Mouse (Mus musculus): ENCODE data around the gene Cat. TPM values are rescaled to one million over a fixed set of nuclear protein-coding genes. Genes with fewer than 3 reads are reported as not detected.
A peak's percentile ranks its signal among the peaks of the same experiment; 100 is the strongest.

The Cat gene
- total RNA-seq, 2 experiments from 2014 or later = 371 to 498 TPM

DNA sequence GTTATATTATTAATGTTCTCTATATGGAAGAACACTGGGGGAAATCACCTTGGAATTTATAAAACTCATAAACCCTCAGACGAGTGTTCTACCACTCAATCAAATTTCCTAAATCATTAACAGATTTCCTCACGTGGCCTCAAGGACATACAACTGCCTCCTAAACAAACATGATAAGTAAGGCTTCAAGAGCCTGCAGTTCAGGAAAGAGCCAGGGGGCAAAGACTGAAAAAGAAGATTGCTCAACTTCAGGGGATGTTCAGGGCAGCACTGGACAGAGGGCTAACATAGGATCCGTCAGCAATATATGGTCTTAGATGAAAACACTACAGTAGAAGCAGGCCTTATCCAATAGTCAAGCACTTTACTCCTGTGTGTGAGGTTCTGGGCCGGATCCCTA, 7.5 kb downstream of the Cat start:
- no peak for DNase-seq

DNA sequence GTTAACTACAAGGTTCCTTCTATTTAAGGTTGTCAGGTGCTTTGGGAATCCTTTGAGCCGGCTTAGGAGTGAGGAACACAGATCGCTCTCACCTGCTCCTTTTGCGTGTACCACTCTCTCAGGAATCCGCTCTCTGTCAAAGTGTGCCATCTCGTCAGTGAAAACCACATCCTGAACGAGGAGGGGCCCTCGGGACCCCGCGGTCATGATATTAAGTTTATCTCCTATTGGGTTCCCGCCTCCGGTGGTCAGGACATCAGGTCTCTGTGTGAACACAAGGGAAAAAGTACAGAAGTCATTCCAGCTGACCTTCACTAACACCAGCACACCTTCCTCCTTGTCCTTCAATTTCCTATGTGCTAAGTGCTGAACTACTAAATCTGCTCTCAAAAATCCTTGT, 8.3 kb downstream of the Cat start:
- no peak for DNase-seq

DNA sequence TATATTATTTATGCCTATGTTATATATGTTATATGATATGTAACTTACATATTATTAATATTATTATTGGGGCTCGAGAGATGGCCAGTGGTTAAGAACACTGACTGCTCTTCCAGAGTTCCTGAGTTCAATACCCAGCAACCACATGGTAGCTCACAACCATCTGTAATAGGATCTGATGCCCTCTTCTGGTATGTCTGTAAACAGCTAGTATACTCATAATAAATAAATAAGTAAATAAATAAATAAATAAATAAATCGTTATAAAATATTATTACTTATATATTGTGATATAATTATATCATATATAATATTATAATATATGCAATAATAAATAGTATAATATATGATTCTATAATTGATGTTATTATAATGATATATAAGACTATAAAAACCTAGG, 8.8 kb downstream of the Cat start:
- no peak for DNase-seq

DNA sequence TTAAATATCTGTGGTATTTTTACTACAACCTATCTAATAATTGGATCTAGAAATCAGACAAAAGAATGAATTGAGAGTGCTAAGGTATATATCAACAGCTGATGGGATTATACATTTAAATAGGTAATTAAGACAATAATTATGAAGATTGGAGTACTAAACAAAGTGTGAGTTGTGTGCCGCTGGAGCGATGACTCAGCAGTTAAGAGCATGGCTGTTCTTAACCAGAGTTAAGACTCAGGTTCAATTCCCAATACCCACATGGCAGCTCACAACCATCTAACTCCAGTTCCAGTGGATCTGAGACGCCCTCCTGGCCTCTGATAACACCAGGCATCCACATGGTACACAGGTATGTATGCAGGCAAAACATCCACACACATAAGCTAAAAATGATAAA, 11.6 kb downstream of the Cat start:
- no peak for DNase-seq

DNA sequence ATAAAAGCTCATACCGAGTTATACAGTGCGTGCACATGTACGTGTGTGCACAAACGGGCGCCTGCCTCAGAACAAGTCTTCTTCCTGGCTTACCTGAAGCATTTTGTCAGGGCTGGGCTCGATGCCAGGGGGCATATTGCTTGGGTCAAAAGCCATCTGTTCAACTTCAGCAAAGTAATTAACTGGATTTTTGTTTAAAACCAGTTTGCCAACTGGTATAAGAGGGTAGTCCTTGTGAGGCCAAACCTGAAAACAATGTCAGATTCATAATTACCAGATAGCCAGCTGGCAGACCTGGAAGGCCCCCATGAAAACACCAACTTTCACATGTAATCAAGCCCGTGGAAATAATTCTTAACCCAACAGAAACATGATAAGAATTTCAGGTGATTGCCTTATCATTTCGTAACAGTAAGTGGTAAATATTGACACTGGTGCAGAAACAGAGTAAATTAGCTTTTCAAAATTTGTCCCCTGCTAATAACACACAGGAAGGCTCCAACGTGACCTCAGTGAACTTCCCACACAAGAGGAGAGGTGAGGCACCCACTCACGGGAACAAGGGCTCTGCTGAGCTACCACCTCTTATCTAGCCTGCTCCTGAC, 17.9 kb downstream of the Cat start:
- no peak for DNase-seq

DNA sequence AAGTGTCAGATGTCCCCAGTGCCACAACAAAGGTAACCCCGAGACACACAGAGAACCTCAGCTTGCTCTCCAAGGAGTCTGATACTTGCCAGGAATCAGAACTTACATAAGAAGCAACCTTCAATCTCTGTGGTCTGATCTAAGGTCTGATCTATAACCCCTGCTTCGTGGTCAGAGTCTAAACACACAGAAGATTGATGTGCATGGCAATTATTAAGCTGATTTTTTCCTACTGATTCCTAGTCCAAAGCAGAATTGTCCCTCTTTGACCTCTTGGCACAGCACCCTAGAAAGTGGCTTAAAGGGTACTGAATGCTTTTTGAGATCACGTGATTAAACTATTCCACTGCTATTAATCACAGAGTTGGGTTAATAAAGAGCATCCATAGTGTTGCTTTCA, 18.7 kb downstream of the Cat start:
- DNase-seq = no peak

DNA sequence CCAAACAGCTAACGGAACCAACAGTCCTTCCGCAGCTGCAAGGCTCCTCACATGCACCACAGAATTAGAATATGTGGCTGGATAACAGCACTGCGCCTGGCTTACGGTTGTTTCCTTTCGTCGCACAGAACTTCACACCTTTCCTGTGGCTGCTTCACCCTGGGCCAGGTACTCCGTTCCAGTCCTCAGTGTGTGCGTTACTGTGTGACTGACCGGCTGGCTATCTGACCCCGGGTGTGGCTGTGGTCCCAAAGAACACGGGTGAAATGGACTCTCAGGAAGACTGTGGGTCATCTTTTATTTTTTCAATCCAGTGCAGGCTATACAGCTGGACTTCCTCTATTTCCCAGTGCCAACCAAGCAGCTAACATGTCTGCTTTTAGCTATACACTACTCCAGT, 19.5 kb downstream of the Cat start:
- no peak for DNase-seq

DNA sequence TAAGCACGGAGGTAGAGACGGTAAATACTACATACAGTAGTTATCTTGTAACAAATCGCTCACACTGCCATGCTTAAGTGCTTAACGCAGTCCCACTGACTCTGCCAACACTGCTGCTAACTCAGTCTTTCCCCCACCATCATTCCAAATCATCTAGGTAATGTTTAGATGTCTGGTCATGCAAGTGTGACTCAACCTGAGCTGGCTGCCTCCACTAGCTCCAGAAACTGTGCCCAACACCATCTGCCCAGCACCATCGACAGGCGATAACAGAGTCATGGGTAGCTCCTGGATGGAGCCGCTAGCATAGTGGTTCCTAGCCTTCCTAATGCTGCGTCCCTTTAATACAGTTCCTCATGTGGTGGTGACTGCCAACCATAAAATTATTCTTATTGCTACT, 20.4 kb downstream of the Cat start:
- DNase-seq = no peak

DNA sequence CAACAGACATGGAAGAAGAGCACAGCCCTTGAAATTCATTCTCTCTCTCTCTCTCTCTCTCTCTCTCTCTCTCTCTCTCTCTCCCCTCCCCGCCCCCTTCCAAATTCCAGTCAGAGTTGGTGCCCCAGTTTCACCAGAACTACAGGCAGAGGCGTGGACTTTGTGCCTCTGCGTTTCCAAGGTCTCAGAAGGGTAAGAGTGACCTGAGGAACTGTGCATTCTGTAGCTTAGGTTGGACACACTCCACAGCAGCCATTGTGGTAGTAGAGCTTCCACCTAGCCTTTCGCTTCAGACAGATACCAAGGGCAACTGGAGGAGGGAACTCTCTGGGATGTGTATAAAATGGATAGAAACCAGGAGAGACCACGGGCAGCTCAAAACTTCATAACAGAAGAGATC, 22.2 kb downstream of the Cat start:
- no peak for DNase-seq

DNA sequence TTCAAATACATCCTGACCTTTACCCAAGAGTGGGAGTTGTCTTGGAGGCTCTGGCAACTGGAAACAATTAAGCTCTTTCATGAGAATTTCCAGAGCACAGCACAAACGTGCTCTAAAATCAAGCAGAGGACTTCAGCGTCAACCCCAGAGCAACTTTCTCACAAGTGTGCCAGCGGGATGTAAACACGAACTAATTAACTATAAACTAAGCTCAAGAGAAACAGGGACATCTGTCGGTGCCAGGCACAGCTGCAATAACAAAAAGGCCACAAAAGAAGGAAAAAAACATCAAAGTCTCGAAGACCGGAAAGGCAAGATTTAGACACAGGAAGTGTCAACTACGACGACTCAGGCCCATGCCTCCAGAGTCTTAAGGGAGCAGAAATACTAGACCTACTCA, 23.2 kb downstream of the Cat start:
- DNase-seq = no peak

DNA sequence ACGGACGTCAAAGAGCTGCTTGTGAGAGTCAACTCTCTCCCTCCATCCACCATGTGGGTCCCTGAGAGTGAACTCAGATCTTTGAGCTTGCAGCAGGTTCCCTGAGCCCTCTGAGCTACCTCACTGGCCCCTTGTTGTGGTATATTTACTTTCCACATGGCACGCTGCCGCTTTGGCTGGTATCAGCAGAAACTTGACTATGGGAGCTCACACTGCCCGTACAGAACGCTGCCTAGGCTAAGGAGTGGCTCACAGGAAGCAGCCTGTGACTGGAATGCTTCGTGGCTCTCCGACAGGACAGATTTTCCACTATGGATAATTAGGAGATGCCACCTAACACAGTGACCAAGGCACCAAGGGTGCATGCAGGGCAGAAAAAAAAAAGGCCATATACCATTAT, 23.8 kb downstream of the Cat start:
- DNase-seq = no peak

DNA sequence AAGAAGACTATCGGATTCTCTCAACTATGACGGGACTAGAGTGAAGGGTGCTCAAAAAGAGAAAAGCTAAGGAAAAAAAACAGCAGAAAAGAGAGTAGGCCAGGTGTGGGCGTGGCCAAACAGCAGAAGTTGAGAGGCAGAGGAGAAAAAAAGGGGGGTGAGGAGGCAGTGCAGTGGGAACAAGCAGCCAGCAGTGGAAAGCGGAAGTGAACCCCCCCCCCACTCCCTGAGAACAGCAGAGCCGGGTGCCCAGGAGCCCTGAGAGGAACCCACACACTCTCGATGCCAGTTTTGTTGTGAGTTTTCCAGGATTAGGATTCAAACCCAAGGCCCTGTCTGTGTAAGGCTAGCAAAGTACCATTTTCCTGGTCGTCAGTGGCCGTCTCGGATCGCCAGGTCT, 25.9 kb downstream of the Cat start:
- no peak for DNase-seq

DNA sequence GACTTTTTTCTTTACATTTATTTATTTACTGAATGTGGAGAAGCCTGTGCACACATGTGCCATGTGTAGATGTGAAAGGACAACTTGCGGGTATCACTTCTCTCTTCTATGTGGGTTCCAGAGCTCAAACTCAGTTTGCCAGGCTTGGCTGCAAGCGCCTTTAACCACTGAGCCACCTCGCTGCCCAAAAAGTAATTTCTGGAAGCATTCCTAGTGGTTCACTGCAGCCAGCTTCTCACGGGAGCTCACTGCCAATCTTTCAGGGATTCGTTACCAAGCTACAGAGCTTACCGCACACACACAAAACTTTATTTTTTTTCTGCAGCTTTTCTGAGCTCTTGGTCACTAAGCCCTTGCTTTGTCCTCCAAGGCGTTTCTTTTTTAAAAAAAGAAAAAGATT, 27.3 kb downstream of the Cat start:
- peak; percentile 43 for DNase-seq

DNA sequence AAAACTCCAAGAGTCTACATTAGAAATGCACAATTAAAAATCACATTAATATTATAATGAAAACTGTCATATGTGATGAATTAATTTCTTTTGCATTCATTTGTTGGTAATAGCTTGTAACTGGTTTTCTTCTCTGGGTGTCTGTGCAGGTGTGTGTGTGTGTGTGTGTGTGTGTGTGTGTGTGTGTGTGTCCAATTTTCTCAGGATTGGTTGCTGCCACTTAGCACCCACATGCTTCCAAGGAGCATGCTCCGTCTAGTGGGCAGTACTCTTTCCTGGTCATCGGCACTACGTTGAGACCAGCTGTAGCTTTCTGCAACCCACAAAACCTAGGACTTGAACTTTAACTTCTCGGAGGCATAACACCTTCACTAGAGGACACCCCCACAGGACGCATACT, 27.9 kb downstream of the Cat start:
- DNase-seq = no peak

DNA sequence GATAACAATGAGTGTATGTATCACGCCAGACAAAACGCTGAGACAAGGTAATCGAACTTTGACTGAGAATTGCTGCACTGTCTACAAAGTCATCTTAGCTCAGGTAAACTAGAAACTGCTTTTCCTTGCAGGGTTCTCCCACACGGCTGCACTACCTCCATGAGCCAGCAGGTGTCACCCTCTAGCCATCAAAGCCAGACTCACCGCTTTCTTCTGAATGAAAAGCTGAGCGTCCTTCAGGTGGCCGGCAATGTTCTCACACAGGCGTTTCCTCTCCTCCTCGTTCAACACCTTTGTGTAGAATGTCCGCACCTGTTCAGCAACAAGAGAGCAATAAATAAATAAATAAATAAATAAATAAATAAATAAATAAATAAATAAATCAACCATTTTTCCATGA, 28.3 kb downstream of the Cat start:
- DNase-seq = peak; percentile 88

DNA sequence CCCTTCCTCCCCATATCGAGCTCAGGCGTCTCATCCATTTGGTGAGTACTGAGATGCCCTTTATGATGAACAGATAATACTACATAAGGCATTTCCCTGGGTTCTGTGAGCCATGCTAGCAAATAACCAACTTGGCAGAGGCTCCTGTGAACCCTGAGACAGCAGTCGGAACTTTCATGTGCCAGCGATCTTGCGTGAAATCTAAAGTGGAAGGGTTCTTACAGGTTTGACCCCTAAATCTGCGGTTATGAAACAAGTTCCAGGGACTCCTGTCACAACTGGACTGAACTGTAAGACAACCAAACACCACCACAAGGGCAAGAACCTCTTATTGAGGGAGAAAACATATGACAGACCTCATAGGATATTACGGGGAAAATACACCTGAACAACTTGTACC, 29.2 kb downstream of the Cat start:
- no peak for DNase-seq

DNA sequence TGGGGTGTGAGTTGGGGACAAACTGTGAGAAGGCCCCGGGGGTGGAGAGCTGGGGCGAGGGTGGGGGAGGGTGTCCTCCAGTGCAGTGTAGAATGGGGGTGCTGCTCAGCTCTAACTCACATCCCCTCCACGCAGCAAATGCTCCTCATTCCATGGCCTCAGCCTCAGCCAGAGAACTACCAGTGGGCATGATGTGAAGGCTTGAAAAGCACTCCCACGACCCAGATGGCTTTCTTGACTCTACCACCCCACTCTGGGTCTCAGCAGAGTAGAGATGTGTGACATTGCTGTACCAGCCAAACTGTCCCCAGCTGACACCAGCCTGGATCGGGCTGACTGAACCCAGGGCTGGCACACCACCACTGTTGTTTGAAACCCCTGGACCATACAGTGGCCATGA, 32.4 kb downstream of the Cat start:
- no peak for DNase-seq

DNA sequence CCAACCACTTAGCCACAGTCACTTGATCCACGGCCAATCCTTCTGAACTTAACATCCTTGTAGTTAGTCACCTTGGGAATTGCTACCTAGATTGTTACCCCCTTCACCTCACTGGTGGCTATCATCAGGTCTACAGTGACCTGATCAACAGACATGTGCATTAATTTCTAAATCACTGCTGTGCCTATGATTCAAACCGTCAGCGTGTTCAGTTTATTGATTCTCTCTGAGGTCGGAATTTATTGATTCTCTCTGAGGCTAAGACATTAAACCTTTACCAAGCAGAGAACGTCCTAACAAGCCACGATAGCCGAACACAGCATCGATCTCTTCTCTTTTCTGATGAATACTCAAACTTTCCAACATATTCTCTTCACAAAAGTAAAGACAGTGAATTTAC, 34.7 kb downstream of the Cat start:
- no peak for DNase-seq

DNA sequence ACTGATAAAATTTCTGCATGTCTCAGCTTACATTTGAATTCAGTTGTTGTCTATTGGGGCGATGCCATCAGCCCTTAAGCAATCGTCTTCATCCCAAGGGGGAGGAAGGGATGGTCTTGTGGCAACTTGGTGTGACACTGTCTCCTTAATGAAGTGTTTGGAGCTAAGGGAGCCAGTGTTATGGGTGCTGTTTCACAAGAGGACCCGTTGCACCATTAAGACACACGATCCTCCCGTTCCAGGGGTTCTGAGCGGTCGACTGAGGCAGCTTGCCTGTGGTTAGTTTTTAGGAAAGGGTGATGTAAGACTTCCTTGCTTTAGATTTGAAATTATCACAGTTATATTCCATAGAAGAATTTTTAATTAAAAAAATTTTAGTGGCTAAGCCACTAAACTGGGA, 35.1 kb downstream of the Cat start:
- no peak for DNase-seq

DNA sequence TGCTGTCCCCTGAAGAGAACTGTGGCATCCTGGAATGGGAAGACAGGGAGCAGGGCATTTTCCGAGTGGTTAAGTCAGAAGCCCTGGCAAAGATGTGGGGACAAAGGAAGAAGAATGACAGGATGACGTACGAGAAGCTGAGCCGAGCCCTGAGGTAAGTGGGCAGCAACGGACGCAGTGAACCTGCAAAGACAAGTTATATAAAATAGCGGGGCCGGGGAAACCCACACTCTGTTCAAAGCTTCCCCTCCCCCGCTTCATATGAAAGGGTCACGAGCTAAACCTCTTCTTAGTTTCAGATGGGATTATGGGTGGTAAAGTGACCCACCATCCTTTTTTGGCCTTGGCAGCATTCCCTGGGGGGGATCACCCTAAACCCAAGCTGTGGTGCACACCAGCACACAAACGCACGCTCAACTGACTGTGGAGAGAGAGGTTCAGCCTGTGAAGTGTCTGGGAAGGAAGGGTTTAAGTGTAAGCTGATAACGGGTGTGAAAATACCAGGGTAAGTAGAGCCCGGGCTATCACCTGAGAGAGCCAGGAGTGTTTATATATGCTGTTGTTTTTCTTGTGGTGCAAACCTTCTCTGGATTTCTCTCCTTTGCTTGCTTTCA, 35.9 kb downstream of the Cat start:
- no peak for DNase-seq

DNA sequence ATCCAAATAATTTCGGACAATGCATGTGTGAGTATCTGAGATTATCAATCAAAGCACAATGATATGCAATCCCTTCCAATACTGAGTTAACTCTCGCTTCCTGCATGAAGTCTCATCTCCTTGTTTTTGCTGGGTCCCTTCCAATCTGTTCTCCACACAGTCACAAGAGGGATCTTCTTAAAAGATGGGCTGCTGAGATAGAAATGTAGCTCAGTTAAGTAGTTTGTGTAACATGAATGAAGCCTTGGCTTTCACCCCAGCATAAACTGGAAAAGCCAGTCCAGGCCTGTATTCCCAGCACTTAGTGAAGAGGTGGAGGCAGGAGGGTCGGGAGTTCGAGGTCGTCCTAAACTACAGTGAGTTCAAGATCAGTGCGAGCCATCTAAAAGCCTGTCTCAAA, 38.6 kb downstream of the Cat start:
- DNase-seq = no peak

DNA sequence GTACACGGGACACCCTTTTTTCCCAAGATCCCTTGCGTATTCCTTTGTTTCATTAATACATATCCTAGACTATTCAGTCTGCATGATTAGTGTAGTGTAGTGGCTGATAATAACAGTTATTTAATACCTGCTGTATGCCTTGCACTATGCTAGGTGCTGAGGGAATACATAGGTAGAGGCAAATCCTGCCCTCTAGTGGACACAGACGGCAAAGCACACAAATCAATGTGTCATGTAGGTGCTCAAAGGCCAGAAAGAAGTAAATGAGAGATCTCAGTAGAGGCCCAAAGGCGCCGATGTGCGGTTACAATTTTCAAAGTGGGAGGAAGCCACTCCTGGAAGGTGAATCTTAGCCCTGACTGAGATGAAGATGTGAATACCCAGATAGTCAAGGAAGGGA, 39.2 kb downstream of the Cat start:
- DNase-seq = peak; percentile 64

DNA sequence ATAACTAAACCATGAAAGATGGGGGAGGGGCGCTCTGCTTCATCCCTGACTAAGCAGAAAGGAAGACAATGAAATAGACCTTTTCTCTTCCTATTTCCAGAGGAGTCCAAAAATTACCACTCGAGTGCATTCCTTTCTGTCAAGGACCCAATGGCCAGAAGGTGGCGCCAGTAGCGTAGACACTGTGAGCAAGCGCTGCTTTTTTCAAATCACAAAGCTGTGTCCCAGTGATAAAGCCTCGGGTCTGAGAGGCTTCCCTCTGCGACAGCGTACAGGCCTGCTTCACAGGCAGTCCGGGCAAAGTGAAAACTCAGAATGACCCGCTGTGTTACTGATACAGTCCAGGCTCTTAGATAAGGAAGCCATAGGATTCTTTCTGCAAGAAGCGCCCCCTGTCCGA, 45.2 kb downstream of the Cat start:
- DNase-seq = peak; percentile 89

DNA sequence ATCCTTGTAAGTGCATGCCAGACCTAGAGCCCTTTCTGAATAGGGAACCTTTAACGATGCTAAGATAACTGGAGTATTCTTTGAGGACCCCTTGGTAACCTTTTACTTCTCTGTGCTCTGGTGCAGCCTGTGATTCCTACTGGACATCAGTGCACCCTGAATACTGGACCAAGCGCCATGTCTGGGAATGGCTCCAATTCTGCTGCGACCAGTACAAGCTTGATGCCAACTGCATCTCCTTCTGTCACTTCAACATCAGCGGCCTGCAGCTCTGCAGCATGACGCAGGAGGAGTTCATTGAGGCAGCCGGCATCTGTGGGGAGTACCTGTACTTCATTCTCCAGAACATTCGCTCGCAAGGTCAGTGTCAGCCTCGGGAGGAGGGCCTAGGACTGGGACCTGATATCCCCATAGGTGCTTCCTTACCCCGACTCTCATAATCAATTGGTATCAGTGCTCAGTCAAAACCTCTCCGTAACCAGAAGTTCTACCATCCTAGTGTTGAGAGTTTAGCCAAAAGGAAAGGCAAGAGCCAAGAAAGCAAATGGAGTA, 45.8 kb downstream of the Cat start:
- DNase-seq = no peak

DNA sequence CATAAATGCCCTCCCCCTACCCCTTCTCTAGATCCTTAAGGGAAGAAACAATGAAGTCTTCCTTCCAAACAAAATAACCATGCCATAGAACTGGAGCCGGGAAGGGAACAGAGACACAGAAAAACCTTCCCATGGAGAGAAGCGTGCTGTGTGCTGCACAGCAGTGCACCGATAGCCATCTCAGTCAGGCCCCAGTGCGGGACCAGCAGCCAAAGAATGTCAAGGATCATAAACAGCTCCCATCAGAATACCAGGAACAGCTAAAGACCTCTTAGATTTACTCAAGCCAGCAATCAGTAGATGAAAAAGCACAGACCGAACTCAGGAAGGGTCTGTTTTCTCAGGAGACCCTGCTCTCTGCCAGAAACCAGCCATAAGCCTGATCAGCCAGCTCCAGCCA, 48.4 kb downstream of the Cat start:
- no peak for DNase-seq
